Mouse (Mus musculus) C2C12 (cell line): ENCODE measurements at regions not wholly inside any gene's neighbourhood (a gene's known extent, or its start where the extent isn't known, plus 50 kb on each side); places are given as distances from the start of the nearest gene placed in this dataset.

Source experiments
- H3K27me3 ChIP-seq: one replicate; pipeline ENCODE4 v1.6.1; 2011; ENCODE audit not compliant: control insufficient read depth, insufficient read depth, insufficient read length
- H3K36me3 ChIP-seq: one replicate; pipeline ENCODE4 v1.6.1; 2011; ENCODE audit not compliant: control insufficient read depth, insufficient read depth
- H3K4me3 ChIP-seq: one replicate; pipeline ENCODE4 v1.5.1; 2011; ENCODE audit warnings: mild to moderate bottlenecking, control low read depth; ENCODE audit not compliant: poor library complexity, insufficient read depth, severe bottlenecking
- H3K79me2 ChIP-seq: one replicate; pipeline ENCODE4 v1.6.1; 2011; ENCODE audit not compliant: control insufficient read depth, insufficient read depth
- H3K79me3 ChIP-seq: one replicate; pipeline ENCODE4 v1.6.1; 2011; ENCODE audit warnings: low read depth, control low read depth
- H3ac ChIP-seq: one replicate; pipeline ENCODE3; 2011; ENCODE audit warnings: low read depth; ENCODE audit not compliant: control insufficient read depth, insufficient read length
- CEBPB ChIP-seq: IDR thresholded peaks from one replicate; pipeline ENCODE4 v1.6.1; 2011; ENCODE audit warnings: low read depth, mild to moderate bottlenecking, control low read depth, moderate library complexity
- CTCF ChIP-seq: IDR thresholded peaks from one replicate; pipeline ENCODE4 v1.5.1; 2011; ENCODE audit not compliant: control insufficient read depth, insufficient read depth, insufficient read length
- FOSL1 ChIP-seq: IDR thresholded peaks from one replicate; pipeline ENCODE4 v1.8.0; 2011; ENCODE audit warnings: mild to moderate bottlenecking, low read length; ENCODE audit not compliant: poor library complexity, insufficient read depth, severe bottlenecking
- MAX ChIP-seq: IDR thresholded peaks from one replicate; pipeline ENCODE4 v1.6.1; 2011; ENCODE audit warnings: mild to moderate bottlenecking, control low read depth
- MYOD1 ChIP-seq: IDR thresholded peaks from one replicate; pipeline ENCODE4 v1.6.1; 2011; ENCODE audit warnings: low read depth; ENCODE audit not compliant: control insufficient read depth, insufficient read length
- MYOG ChIP-seq: IDR thresholded peaks from one replicate; pipeline ENCODE4 v1.6.1; 2011; ENCODE audit not compliant: control insufficient read depth, insufficient read length; ENCODE audit errors: extremely low read depth
- USF1 ChIP-seq: IDR thresholded peaks from one replicate; pipeline ENCODE4 v1.6.1; 2011; ENCODE audit warnings: low read depth, mild to moderate bottlenecking, control low read depth, moderate library complexity

DNA sequence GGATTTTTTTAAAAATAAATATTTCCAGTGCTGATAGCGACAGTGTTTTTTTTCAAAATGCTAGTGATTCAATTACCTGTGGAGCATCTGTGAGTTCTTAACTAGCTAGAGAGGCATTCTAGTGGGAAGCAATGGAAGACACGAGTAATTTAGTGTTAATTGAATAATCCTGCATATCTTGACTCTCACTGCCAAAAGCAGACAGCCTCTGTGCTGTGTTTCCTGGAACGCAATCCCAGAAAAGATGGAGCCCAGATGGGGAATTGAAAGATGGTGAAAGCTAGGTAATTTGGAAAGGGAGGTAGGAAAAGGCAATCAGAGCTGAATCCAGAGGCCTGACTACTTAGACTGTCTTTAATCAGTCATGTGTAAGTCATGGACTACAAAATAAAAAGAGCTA is 441.0 kb downstream of the Prss52 start:
- H3K27me3 ChIP-seq = no peaks in the 10 kb centered on the region
- TF ChIP-seq MAX (no peak), FOSL1 (no peak), MYOD1 (no peak)
- H3K4me3 ChIP-seq = no peak overlapping the region
- H3K36me3 ChIP-seq = no peaks in the 10 kb centered on the region
- no peak overlapping the region for H3ac ChIP-seq
- no peaks in the 10 kb centered on the region for H3K79me2 ChIP-seq
- H3K79me3 ChIP-seq = no peaks in the 10 kb centered on the region

GRCm38 (mm10) chr14:64546787-64547186 is 442.7 kb downstream of the Prss52 start:
- H3ac ChIP-seq = no peak overlapping the region
- no peak overlapping the region for H3K4me3 ChIP-seq
- no peaks in the 10 kb centered on the region for H3K79me2 ChIP-seq
- no peaks in the 10 kb centered on the region for H3K27me3 ChIP-seq
- H3K36me3 ChIP-seq = no peaks in the 10 kb centered on the region
- TF ChIP-seq USF1 (no peak), MYOD1 (no peak), MYOG (no peak), FOSL1 (no peak), CEBPB (no peak), MAX (peak; percentile 68), CTCF (no peak)
- H3K79me3 ChIP-seq = no peaks in the 10 kb centered on the region

DNA sequence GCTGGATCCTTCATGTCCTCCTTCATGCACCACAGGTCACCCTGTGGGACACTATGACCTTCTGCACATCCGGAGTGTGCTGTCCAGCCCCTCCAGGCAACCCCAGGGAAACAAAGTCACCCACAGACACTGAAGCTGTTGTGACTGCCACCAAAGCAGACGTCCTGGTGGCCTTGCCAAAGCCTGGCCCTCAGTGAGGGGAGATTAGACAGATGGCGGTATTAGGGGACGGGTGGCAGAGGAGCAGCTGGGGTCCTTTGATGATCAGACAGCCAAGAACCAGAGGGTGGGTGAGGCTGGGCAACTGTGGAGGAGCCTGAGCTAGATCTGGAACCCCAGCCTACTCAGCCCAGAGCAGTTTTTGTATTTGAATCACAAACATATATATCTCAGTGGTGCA is 448.9 kb downstream of the Prss52 start:
- Histone ChIP-seq H3K36me3 (no peaks in the 10 kb centered on the region), H3K27me3 (peaks cover 8% of the 10 kb centered on the region), H3ac (no peak overlapping the region), H3K79me2 (no peaks in the 10 kb centered on the region), H3K79me3 (no peaks in the 10 kb centered on the region), H3K4me3 (no peak overlapping the region)
- TF ChIP-seq MAX (no peak), FOSL1 (no peak), MYOG (no peak), CEBPB (no peak), CTCF (no peak), USF1 (no peak), MYOD1 (no peak)

GRCm38 (mm10) chr14:64556042-64556441 is 452.0 kb downstream of the Prss52 start:
- Histone ChIP-seq H3K4me3 (no peak overlapping the region), H3K27me3 (peaks cover 14% of the 10 kb centered on the region), H3K36me3 (no peaks in the 10 kb centered on the region), H3ac (no peak overlapping the region), H3K79me2 (no peaks in the 10 kb centered on the region), H3K79me3 (no peaks in the 10 kb centered on the region)
- TF ChIP-seq CEBPB (no peak), MYOD1 (no peak), USF1 (no peak), MYOG (no peak), MAX (no peak), CTCF (no peak), FOSL1 (no peak)

DNA sequence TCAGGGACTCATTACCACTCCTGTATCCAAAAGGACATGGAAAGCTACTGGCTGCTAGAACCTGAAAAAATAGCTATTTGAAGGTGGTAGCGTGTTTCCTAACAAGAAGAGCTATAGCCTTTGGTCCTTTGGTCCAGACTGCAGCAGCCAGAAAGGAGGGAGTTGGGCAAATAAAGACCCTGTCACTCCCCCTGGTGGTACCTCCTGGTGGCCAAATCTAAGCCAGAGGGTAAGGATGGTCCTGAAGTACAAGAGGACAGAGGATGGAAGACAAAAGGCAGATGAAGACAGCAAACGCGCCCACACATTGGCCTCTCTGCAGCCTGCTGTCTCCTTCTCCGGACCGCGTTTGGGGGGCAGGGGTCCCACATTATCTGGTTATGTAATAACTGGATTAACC is 453.4 kb downstream of the Prss52 start:
- peaks cover 16% of the 10 kb centered on the region for H3K27me3 ChIP-seq
- no peaks in the 10 kb centered on the region for H3K36me3 ChIP-seq
- no peak overlapping the region for H3ac ChIP-seq
- no peaks in the 10 kb centered on the region for H3K79me3 ChIP-seq
- H3K79me2 ChIP-seq = no peaks in the 10 kb centered on the region
- no peak overlapping the region for H3K4me3 ChIP-seq
- TF ChIP-seq CEBPB (no peak), MAX (no peak), MYOG (no peak), FOSL1 (no peak), USF1 (no peak), CTCF (no peak), MYOD1 (no peak)

DNA sequence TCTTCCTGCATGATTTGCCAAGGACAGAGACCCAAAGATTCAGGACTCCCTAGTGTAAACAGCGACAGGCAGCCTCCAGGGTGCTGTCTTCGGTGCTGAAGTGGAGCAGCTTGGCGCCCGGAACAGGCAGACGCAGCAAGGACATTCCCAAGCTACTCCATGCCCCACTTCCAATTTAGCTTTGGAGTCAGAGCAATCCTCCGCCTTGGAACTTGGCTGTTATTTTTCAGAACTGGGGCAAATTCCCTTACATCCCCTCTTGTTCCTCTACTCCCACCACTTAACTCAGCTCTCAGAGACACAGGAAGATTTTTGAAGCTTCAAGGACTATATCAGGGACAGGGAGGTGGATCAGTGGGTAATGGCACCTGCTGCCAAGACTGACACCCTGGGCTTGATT is 464.6 kb downstream of the Prss52 start:
- Histone ChIP-seq H3K4me3 (no peak overlapping the region), H3ac (no peak overlapping the region), H3K27me3 (peaks cover 3% of the 10 kb centered on the region), H3K79me2 (no peaks in the 10 kb centered on the region), H3K79me3 (no peaks in the 10 kb centered on the region), H3K36me3 (no peaks in the 10 kb centered on the region)
- TF ChIP-seq MAX (peak; percentile 23), MYOG (no peak)
